Mouse (Mus musculus): ENCODE data around the gene Smarcc2. TPM values are rescaled to one million over a fixed set of nuclear protein-coding genes. Genes with fewer than 3 reads are reported as not detected.
"Not testable (repeated sequence)": the region's sequence is repeated elsewhere in the genome, so short reads cannot be mapped to it uniquely, and the experiment has no call there.

Gene Smarcc2
- polyA plus RNA-seq, 1 experiment from 2014 or later = 177 TPM

DNA sequence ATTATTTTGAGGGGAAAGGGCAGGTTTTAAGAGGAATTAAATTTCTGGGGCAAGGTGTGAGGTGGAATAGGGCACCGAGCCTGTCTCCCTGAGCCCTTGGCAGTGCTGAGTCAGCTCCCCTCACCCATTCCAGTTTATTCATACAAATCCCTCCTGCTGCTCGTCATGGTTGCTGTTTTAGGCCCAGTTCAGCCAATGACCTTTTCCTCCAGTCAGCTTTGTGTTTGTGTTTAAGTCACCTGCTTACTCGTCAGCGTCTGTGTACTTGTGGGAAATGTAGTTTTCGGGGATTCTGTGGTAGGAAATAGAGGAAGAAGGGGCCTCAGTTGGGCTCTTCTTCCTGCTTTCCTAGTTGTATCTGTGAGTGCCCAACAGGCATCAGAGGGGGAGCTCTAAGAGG, 30.3 kb downstream of the Smarcc2 start:
- peaks cover 68% of the 10 kb centered on the region for H3K36me3 ChIP-seq
- no peak overlapping the region for H3K4me2 ChIP-seq (replicated peaks)
- H3K27ac ChIP-seq = no peak overlapping the region
- H3K4me3 ChIP-seq = no peak overlapping the region
- no peak overlapping the region for H3K9ac ChIP-seq
- no peaks in the 10 kb centered on the region for H3K27me3 ChIP-seq (replicated peaks)
- H3K4me1 ChIP-seq = peaks cover 24% of the 10 kb centered on the region
- no peaks in the 10 kb centered on the region for H3K9me3 ChIP-seq
- ATAC-seq (ENCODE audit: low FRiP score, low read depth) = no peak
- WGBS = 69% methylated on average over 5 of the region's 5 CpGs

DNA sequence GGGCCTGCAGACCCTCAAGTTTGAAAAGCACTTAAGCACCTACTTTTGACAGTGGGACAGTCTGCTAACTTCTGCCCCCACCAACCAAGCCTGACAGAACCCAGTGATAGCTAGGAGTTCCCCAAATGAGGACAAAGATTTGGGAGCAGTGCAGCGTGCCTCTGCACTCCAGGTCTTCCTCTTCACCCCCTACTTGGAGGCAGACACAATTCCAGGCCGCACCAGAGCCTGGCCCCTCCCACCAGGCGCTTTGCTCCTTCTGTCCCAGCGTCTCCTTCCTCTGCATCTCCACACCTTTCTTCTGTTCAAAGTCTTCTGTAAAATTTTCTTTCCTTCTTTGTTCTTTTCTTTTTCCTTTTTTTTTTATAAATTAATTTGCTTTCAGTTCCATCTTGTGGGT, 30.7 kb downstream of the Smarcc2 start:
- no peak overlapping the region for H3K4me2 ChIP-seq (replicated peaks)
- peaks cover 65% of the 10 kb centered on the region for H3K36me3 ChIP-seq
- H3K27me3 ChIP-seq (replicated peaks) = no peaks in the 10 kb centered on the region
- 63% methylated on average over 4 of the region's 4 CpGs for WGBS
- ATAC-seq (ENCODE audit: low FRiP score, low read depth) = no peak
- H3K9me3 ChIP-seq = no peaks in the 10 kb centered on the region
- H3K27ac ChIP-seq = no peak overlapping the region
- H3K9ac ChIP-seq = no peak overlapping the region
- H3K4me3 ChIP-seq = no peak overlapping the region
- peaks cover 28% of the 10 kb centered on the region for H3K4me1 ChIP-seq

DNA sequence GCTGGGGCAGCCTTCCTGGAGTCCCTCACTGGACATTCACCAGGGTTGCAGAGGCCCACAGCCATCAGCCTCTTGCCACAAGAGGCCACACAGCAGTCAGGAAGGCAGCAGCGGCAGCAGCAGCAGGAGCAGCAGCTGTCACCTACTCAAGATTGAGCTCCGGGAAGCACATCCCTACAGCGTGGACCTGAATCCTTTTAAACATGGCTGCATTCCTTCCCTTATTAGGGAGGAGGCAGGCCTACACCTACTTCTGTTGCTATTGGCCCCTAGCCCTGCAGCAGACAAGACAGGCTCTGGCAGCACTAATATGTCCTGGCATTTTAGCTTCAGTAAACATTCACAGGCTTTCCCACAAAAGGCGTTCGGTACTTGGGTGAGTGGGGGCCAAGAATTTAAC, 31.2 kb downstream of the Smarcc2 start:
- Histone ChIP-seq H3K4me1 (peaks cover 32% of the 10 kb centered on the region), H3K27me3 (replicated peaks) (no peaks in the 10 kb centered on the region), H3K4me2 (replicated peaks) (no peak overlapping the region), H3K9me3 (no peaks in the 10 kb centered on the region), H3K36me3 (peaks cover 64% of the 10 kb centered on the region), H3K4me3 (no peak overlapping the region), H3K27ac (no peak overlapping the region), H3K9ac (no peak overlapping the region)
- no peak for ATAC-seq (ENCODE audit: low FRiP score, low read depth)
- WGBS = 81% methylated on average over 5 of the region's 5 CpGs

DNA sequence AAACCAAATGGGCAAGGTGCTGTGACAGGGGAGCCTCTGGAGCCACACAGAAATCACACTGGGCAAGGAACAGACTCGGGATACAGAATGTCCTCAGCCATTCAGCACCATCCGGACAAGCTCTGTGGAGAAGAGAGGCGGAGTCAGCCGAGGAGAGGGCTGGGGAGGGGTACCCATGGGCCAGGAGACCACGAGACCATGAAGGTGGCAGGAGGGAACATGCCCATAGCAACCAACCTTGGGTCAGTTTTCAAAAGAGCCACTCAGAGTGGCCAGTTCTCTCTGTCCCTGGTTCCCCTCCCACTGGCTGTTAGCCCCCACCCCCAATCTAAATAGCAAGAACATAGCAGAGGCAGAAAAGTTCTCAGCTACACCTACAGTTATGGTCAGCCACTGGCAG, 31.9 kb downstream of the Smarcc2 start:
- no peak for ATAC-seq (ENCODE audit: low FRiP score, low read depth)
- 58% methylated on average over 5 of the region's 5 CpGs for WGBS
- Histone ChIP-seq H3K9ac (0 out of 2 replicates have a peak overlapping the region, but pooled peaks have one; percentile 78), H3K4me2 (replicated peaks) (peak overlapping the region; percentile 84), H3K27me3 (replicated peaks) (no peaks in the 10 kb centered on the region), H3K27ac (no peak overlapping the region), H3K4me1 (peaks cover 32% of the 10 kb centered on the region), H3K36me3 (peaks cover 57% of the 10 kb centered on the region), H3K9me3 (no peaks in the 10 kb centered on the region), H3K4me3 (no peak overlapping the region)

DNA sequence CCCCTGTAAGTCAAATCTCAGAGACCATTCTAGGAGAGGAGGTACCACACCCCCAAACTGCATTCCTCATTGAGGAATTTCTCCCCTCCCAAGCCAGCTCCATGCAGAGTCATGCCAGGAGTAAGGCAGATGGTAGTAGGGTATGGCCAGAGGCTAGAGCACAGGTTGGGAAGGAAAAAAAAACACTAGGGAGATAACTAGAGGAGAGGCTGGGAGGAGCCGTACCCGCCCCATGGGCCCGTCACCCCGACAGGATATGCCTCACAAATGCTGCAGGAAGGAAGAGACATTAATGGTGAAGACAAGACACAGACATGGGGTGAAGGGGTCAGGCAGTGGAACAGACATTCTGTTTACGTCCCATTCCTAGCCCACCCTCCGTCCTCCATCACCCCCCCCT, 32.4 kb downstream of the Smarcc2 start:
- no peak overlapping the region for H3K27ac ChIP-seq
- 65% methylated on average over 6 of the region's 6 CpGs for WGBS
- H3K4me3 ChIP-seq = peak overlapping the region; percentile 66; the same call in 1 of the 2 replicates
- H3K36me3 ChIP-seq = peaks cover 52% of the 10 kb centered on the region
- no peaks in the 10 kb centered on the region for H3K27me3 ChIP-seq (replicated peaks)
- H3K9me3 ChIP-seq = no peaks in the 10 kb centered on the region
- no peak for ATAC-seq (ENCODE audit: low FRiP score, low read depth)
- peaks cover 32% of the 10 kb centered on the region for H3K4me1 ChIP-seq
- H3K4me2 ChIP-seq (replicated peaks) = peak overlapping the region; percentile 84
- 0 out of 2 replicates have a peak overlapping the region, but pooled peaks have one; percentile 78 for H3K9ac ChIP-seq

DNA sequence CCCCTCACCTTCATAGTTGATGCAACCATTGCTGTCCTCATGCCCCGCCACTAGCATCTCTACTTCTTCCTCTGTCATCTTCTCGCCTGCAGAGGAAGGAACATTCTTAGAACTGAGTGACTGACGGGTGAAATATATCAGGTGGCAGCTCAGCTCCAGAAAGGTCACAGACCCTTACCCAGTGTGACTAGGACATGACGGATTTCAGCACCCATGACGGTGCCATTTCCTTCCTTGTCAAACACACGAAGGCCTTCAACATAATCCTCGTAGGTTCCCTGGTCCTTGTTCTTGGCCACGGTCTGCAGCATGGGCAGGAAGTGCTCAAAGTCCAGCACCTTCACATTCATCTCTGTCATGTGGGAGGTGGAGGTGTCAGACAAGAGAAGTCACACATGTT, 33.0 kb downstream of the Smarcc2 start:
- H3K4me2 ChIP-seq (replicated peaks) = peak overlapping the region; percentile 84
- H3K27ac ChIP-seq; ATAC-seq (ENCODE audit: low FRiP score, low read depth); H3K27me3 ChIP-seq (replicated peaks); H3K9me3 ChIP-seq: not testable (repeated sequence)
- H3K4me1 ChIP-seq = peaks cover 32% of the 10 kb centered on the region
- peak overlapping the region; percentile 78; the same call in 1 of the 2 replicates for H3K9ac ChIP-seq
- peaks cover 48% of the 10 kb centered on the region for H3K36me3 ChIP-seq
- H3K4me3 ChIP-seq = peak overlapping the region; percentile 66
- 85% methylated on average over 8 of the region's 8 CpGs for WGBS

DNA sequence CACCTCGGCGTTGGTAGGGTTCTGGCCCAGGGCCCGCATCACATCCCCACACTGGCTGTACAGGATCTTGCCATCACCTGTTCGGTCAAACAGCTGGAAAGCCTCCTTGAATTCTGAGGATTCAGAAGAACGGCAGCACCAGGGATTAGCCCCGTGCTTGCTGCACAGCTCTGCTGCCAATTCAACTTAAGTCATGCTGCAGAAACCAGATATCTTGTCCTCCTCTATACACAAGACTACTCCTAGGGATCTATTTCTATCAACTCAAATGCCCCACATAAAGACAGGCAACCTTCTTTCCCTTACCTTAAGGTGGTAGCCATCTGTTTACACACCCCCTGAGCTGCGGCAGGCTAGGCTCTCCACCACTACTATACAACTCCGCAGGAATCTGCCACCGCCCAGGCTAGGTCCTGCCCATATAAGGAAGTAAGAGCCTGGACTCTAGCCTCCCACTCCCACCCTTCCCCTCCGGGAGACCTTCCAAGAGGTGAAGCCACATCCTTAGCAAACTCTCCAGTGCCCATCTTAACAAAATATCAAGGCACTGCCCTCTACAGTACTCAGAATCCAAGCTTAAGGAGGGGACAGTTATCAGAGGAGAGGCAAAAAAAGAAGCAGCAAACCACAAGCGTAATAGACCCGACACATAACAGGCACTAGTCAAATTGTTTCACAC, 33.7 kb downstream of the Smarcc2 start:
- H3K9me3 ChIP-seq = no peaks in the 10 kb centered on the region
- H3K27me3 ChIP-seq (replicated peaks) = no peaks in the 10 kb centered on the region
- ATAC-seq (ENCODE audit: low FRiP score, low read depth) = peak; percentile 30; the same call in 1 of the 2 replicates
- H3K9ac ChIP-seq = peak overlapping the region; percentile 78
- peaks cover 41% of the 10 kb centered on the region for H3K36me3 ChIP-seq
- H3K4me1 ChIP-seq = peaks cover 33% of the 10 kb centered on the region
- H3K4me3 ChIP-seq = peak overlapping the region; percentile 66
- H3K27ac ChIP-seq = peak overlapping the region; percentile 54; the same call in 1 of the 2 replicates
- peak overlapping the region; percentile 84 for H3K4me2 ChIP-seq (replicated peaks)
- 35% methylated on average over 12 of the region's 12 CpGs for WGBS

DNA sequence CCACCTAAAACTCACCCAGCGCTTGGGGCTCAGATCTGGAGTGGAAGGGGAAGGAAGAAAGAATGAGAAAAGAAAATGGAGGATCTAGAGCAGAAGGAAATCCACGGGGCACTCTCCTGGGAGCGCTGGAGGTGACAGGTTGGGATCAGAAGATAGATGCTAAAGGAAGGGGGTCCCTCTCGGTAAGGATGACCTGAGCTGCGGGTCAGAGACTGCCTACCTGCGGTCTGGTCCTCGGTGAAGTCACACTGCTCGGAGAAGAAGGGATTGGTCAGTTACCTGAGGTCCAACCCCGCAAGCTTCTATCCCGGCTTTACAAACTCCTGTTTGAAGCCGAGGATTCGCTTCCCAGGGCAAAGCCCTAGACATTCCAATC, 34.3 kb downstream of the Smarcc2 start:
- peaks cover 36% of the 10 kb centered on the region for H3K4me1 ChIP-seq
- peak overlapping the region; percentile 84 for H3K4me2 ChIP-seq (replicated peaks)
- H3K9ac ChIP-seq = peak overlapping the region; percentile 78
- peak; percentile 51 for ATAC-seq (ENCODE audit: low FRiP score, low read depth)
- H3K9me3 ChIP-seq = no peaks in the 10 kb centered on the region
- H3K27ac ChIP-seq = peak overlapping the region; percentile 54
- H3K4me3 ChIP-seq = peak overlapping the region; percentile 66
- WGBS = under 1% methylated on average over 12 of the region's 12 CpGs
- H3K36me3 ChIP-seq = peaks cover 36% of the 10 kb centered on the region
- H3K27me3 ChIP-seq (replicated peaks) = no peaks in the 10 kb centered on the region

DNA sequence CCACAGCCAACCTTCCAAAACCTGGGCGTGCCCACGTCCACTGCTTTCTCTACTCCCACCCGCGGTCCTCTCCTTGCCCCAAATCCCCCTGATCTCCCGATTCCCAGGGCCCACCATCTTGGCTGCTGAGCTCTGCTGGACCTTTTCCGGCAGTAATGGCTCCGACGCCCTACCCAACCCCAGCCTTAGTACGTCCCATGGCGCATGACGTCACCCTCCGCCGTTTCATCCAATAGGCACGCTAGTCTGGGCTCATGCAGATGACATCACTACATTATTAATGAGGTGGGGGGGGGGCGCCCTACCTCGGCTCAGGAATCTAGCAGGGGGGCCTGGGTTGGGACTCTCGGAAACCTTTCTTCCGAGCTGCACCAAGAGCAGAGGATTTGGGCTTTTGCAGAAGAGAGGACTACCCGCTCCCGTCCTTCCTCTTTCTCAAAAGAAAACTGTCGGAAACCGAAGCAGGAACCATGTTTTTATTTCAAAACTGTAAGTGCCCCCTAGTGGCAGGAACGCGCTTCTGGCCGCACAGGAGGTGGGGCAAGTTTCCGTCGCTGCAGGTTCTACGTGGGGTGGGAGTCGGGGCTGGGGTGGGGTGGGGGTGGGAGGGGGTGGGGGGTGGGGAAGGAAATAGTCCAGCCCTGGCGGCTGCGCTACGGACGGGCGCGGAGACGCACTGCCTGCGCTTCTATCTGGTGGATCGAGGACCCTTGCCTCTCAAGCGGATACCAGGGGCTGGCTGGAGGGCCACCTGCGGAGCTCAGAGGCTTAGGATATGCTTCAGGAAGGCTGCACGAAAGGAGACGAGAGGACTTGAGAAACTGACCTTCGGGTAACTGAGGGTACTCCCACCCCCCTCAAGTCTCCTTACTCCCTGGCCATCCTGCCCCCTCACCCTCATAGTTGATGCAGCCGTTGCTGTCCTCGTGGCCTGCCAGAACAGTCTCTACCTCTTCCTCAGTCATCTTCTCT, 34.9 kb downstream of the Smarcc2 start, which contains the start of gene Myl6:
Gene Myl6, minus strand, starts transcription at position 451 of the 972 bp plus-strand sequence.
- H3K27me3 ChIP-seq (replicated peaks) = no peaks in the 10 kb centered on the region
- peak within 1 kb of the TSS; percentile 84 for H3K4me2 ChIP-seq (replicated peaks)
- H3K27ac ChIP-seq = peak within 1 kb of the TSS; percentile 54
- peaks cover 36% of the 10 kb centered on the region for H3K4me1 ChIP-seq
- WGBS = under 1% methylated on average over 45 of the region's 45 CpGs
- peak within 1 kb of the TSS; percentile 66 for H3K4me3 ChIP-seq
- peak; percentile 94 for ATAC-seq (ENCODE audit: low FRiP score, low read depth)
- peak within 1 kb of the TSS; percentile 78 for H3K9ac ChIP-seq
- no peaks in the 10 kb centered on the region for H3K9me3 ChIP-seq
- H3K36me3 ChIP-seq = peaks cover 29% of the 10 kb centered on the region

DNA sequence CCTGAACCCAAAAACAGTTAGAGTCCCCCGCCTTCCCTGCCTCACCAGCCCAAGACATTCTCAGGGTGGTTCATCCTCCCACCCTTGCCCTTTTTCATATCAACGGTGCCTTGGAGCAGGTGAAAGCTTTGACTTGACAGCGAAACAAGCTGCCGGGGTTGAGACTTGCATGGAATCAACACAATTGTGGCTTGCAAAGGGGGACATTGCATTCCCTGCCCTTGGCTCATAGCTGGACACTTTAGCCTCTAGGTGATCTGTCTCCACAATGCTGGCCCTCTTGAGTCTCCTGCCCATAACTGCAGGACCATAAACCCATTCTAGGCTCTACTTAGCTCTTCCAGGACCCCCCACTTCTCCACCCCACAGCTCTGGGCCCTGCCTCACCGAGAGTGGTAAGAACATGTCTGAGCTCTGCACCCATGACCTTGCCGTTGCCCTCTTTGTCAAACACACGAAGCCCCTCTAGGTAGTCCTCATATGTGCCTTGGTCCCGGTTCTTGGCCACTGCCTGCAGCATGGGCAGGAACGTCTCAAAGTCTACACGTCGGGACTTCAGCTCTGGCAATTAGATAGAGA, 35.7 kb downstream of the Smarcc2 start:
- WGBS = 62% methylated on average over 11 of the region's 11 CpGs
- peak overlapping the region; percentile 62 for H3K9ac ChIP-seq
- peak overlapping the region; percentile 54; the same call in 1 of the 2 replicates for H3K27ac ChIP-seq
- no peak for ATAC-seq (ENCODE audit: low FRiP score, low read depth)
- peak overlapping the region; percentile 66 for H3K4me3 ChIP-seq
- H3K36me3 ChIP-seq = peaks cover 23% of the 10 kb centered on the region
- peak overlapping the region; percentile 84 for H3K4me2 ChIP-seq (replicated peaks)
- no peaks in the 10 kb centered on the region for H3K9me3 ChIP-seq
- H3K27me3 ChIP-seq (replicated peaks) = no peaks in the 10 kb centered on the region
- peaks cover 42% of the 10 kb centered on the region for H3K4me1 ChIP-seq

DNA sequence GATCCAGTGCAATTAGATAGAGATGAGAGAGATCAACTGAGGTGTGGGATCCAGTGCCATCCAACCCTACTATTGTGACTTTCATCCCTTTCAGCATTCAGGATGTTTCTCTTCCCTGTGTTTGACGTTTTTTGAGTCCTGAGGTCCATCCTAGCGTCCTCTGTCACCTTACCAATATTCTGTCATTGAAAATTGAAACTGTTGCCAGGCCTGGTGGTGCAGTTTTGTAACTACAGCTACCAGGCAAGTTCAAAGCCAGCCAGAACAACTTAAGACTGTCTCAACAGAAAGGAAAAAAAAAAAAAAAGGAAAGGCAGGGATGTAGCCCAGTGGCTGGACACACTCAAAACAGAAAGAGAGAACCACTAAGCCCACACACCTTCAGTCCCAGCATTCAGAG, 36.2 kb downstream of the Smarcc2 start:
- H3K27ac ChIP-seq = no peak overlapping the region
- H3K27me3 ChIP-seq (replicated peaks) = no peaks in the 10 kb centered on the region
- ATAC-seq (ENCODE audit: low FRiP score, low read depth) = no peak
- H3K4me2 ChIP-seq (replicated peaks) = peak overlapping the region; percentile 84
- H3K9ac ChIP-seq = no peak overlapping the region
- no peak overlapping the region for H3K4me3 ChIP-seq
- WGBS = 74% methylated on average over 2 of the region's 2 CpGs
- H3K4me1 ChIP-seq = peaks cover 42% of the 10 kb centered on the region
- no peaks in the 10 kb centered on the region for H3K9me3 ChIP-seq
- H3K36me3 ChIP-seq = peaks cover 17% of the 10 kb centered on the region

DNA sequence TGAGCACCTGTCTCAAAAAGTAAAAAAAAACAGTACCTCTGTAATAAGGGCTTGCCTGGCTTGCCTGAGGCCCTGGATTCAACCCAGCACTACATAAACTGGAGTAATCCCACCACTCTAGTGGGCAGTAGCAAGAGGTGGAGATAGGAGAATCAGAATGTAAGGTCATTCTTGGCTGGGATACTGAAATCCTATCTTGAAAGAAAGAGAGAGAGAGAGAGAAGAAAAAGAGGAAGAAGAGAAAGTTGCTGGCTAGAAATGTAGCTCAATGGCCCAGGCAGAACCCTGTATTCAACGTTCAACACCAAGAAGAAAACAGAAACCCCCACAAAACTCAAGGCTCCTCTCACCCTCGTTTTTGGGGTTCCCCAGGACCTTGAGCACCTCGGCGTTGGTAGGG, 36.9 kb downstream of the Smarcc2 start:
- Histone ChIP-seq H3K27me3 (replicated peaks) (no peaks in the 10 kb centered on the region), H3K36me3 (peaks cover 11% of the 10 kb centered on the region), H3K4me1 (peaks cover 41% of the 10 kb centered on the region), H3K9me3 (no peaks in the 10 kb centered on the region), H3K4me3 (no peak overlapping the region), H3K9ac (no peak overlapping the region), H3K27ac (no peak overlapping the region), H3K4me2 (replicated peaks) (no peak overlapping the region)
- ATAC-seq (ENCODE audit: low FRiP score, low read depth) = no peak
- WGBS = 80% methylated on average over 4 of the region's 4 CpGs

Measured in neural tube, embryonic 12.5 days (tissue).